Mouse (Mus musculus) thymus, adult 2 months (tissue): ENCODE data around the gene Tfcp2. TPM values are rescaled to one million over a fixed set of nuclear protein-coding genes. Genes with fewer than 3 reads are reported as not detected.

Experiments
- DNase-seq: peaks from one replicate; pipeline ENCODE4 v3.0.0; 2021
- H3K27ac ChIP-seq: fragments of 200-500 bp; 2 replicates; pipeline ENCODE4 v1.5.1; 2012; ENCODE audit warnings: low read length, control low read depth; ENCODE audit not compliant: control insufficient read depth, insufficient read depth
- H3K27me3 ChIP-seq: fragments of 200-500 bp; 2 replicates; pipeline ENCODE4 v1.6.1; 2012; ENCODE audit warnings: mild to moderate bottlenecking, low read length, moderate library complexity, mixed read lengths; ENCODE audit not compliant: control insufficient read depth, insufficient read depth
- H3K36me3 ChIP-seq: fragments of 200-500 bp; 2 replicates; pipeline ENCODE4 v1.6.1; 2012; ENCODE audit warnings: mild to moderate bottlenecking, low read length, moderate library complexity; ENCODE audit not compliant: control insufficient read depth, insufficient read depth
- H3K4me1 ChIP-seq: fragments of 200-500 bp; replicated peaks from 2 replicates; pipeline ENCODE4 v1.6.1; 2012; ENCODE audit warnings: low read length; ENCODE audit not compliant: control insufficient read depth, insufficient read depth
- H3K4me3 ChIP-seq: fragments of 200-500 bp; 2 replicates; pipeline ENCODE4 v1.5.1; 2012; ENCODE audit warnings: mild to moderate bottlenecking, low read length, control low read depth, moderate library complexity; ENCODE audit not compliant: control insufficient read depth, insufficient read depth
- CTCF ChIP-seq: fragments of 200-500 bp; IDR thresholded peaks from 2 replicates; pipeline ENCODE4 v1.5.1; 2012; ENCODE audit warnings: mild to moderate bottlenecking, control low read depth, low read length, moderate library complexity, borderline replicate concordance; ENCODE audit not compliant: control insufficient read depth, poor library complexity, insufficient read depth; ENCODE audit errors: extremely low read depth
- POLR2A ChIP-seq: fragments of 200-500 bp; IDR thresholded peaks from 2 replicates; pipeline ENCODE4 v1.6.1; 2012; ENCODE audit warnings: mild to moderate bottlenecking, low read length, control low read depth, moderate library complexity; ENCODE audit not compliant: control insufficient read depth, poor library complexity, insufficient read depth; ENCODE audit errors: extremely low read depth
- WGBS: fragments of 180-500 bp; shearing (Covaris S2); methylation state at CpG from one replicate; pipeline ENCODE4 v1.1.7; 2018; 5-methylcytosine and 5-hydroxymethylcytosine counted together
- polyA plus RNA-seq: library from polyadenylated mRNA; depleted of rRNA; stranded (reverse); fragments of >200 nt; gene quantifications from 2 replicates; pipeline ENCODE4 v1.2.3, GENCODE M21; 2012

Gene Tfcp2
- polyA plus RNA-seq, 1 experiment: 8.2 TPM

DNA sequence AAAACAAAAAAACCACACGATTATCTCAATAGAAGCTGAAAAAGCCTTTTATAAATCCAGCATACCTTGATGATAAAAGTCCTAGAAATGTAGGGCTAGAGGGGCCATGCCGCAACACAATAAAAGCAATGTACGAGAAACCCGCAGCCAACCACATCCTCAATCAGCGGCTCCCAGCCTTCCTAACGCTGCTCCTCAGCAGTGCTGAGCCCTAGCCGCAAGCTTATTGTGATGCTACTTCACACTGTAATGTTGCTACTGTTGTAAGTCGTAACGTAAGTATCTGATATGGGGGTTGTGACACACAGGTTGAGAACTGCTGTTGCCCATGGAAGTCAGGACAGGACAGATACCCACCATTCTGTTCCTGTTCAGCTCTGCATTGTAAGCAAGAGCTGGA is 12.4 kb downstream of the Tfcp2 start:
- peaks cover 4% of the 10 kb centered on the region; the same call in 1 of the 2 replicates for H3K4me1 ChIP-seq
- WGBS: 55% methylated on average over 9 of the region's 9 CpGs
- no peak for TF ChIP-seq CTCF
- TF ChIP-seq POLR2A: no peak
- no peaks in the 10 kb centered on the region for H3K36me3 ChIP-seq
- no peak overlapping the region for H3K27ac ChIP-seq
- no peaks in the 10 kb centered on the region for H3K27me3 ChIP-seq
- H3K4me3 ChIP-seq: no peak overlapping the region
- DNase-seq: no peak

DNA sequence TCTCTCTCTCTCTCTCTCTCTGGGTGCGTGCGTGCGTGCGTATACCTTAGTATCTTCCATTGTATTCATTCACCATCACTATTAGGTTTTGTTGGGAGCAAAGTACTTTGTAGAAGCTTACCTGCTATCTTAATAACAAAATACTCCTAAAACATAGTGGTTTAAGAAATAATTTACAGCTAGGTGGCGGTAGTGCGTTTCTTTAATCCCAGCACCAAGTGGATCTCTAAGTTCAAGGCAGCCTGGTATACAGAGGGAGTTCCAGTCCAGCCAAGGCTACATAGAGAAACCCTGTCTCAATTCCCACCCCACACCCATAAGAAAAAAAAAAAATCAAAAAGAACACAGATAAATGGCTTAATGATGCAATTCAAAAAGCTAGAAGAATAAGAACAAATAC is 13.9 kb downstream of the Tfcp2 start:
- H3K27me3 ChIP-seq: no peaks in the 10 kb centered on the region
- no peak overlapping the region for H3K4me3 ChIP-seq
- TF ChIP-seq CTCF: no peak
- no peak for TF ChIP-seq POLR2A
- peak; percentile 43 for DNase-seq
- peaks cover 4% of the 10 kb centered on the region; the same call in 1 of the 2 replicates for H3K4me1 ChIP-seq
- WGBS: 86% methylated on average over 6 of the region's 6 CpGs
- no peaks in the 10 kb centered on the region for H3K36me3 ChIP-seq
- H3K27ac ChIP-seq: no peak overlapping the region

DNA sequence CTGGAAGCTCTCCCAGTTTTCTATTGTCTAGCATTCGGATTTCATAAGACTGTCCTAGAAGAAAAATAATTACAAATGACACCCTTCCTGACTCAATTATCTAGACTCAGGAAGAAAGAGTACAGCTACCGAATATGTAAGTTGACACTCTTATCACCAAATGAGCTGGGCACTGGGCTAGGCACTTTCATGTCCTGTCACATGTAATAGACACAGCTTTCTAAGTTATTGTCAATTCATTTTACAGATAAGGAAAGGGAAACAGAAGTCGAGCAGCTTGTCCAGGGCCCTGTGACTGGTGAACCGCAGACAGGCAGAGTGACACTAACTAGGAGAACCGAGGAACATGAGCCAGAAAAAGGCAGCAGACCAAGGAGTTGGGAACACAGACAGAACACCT is 23.9 kb downstream of the Tfcp2 start:
- WGBS: 93% methylated on average over 5 of the region's 5 CpGs
- H3K4me1 ChIP-seq: no peaks in the 10 kb centered on the region
- no peak overlapping the region for H3K4me3 ChIP-seq
- no peak overlapping the region for H3K27ac ChIP-seq
- DNase-seq: no peak
- no peaks in the 10 kb centered on the region for H3K36me3 ChIP-seq
- H3K27me3 ChIP-seq: no peaks in the 10 kb centered on the region; the same call in 1 of the 2 replicates
- no peak for TF ChIP-seq CTCF
- TF ChIP-seq POLR2A: no peak

DNA sequence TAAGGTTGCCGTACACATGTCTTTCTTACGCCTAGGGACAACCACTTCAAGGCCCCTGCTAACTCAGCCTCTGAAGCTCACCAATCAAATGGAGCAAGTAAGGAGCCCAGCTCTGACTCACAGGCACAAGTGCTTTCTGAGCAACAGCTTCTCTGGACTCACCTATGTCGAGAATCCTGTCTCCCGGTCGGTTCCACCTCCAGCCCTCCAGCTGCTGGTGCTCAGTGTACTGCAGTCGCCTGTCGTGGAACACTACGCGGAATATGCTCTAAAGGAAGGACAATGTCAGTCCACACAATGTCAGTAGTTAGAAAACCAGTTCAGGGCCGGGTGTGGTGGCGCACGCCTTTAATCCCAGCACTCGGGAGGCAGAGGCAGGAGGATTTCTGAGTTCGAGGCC is 26.4 kb downstream of the Tfcp2 start:
- Histone ChIP-seq H3K27ac (no peak overlapping the region), H3K4me1 (no peaks in the 10 kb centered on the region), H3K27me3 (no peaks in the 10 kb centered on the region; the same call in 1 of the 2 replicates), H3K36me3 (no peaks in the 10 kb centered on the region), H3K4me3 (no peak overlapping the region)
- no peak for TF ChIP-seq CTCF
- DNase-seq: no peak
- WGBS: 96% methylated on average over 14 of the region's 14 CpGs

DNA sequence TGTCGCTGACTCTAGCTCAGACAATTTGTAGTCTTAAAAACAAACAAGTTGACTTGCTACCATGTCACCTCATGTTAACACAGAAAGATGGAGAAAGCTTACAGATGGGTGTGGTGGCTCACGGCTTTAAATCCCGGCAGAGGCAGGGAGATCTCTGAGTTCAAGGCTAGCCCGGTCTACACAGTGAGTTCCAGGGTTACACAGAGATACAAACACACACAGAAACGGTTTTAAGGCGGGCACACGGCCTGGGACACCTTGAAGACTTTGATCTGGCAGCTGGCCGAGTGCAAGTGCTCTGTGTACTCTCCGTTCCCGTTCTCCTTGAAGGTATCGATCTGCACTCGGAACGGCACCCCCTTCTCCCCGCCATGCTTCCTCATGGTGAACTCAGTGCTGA is 31.5 kb downstream of the Tfcp2 start:
- WGBS: 96% methylated on average over 14 of the region's 14 CpGs
- no peak for TF ChIP-seq CTCF
- no peaks in the 10 kb centered on the region; the same call in 1 of the 2 replicates for H3K27me3 ChIP-seq
- no peaks in the 10 kb centered on the region for H3K36me3 ChIP-seq
- H3K4me3 ChIP-seq: no peak overlapping the region
- DNase-seq: no peak
- no peaks in the 10 kb centered on the region for H3K4me1 ChIP-seq
- H3K27ac ChIP-seq: no peak overlapping the region

DNA sequence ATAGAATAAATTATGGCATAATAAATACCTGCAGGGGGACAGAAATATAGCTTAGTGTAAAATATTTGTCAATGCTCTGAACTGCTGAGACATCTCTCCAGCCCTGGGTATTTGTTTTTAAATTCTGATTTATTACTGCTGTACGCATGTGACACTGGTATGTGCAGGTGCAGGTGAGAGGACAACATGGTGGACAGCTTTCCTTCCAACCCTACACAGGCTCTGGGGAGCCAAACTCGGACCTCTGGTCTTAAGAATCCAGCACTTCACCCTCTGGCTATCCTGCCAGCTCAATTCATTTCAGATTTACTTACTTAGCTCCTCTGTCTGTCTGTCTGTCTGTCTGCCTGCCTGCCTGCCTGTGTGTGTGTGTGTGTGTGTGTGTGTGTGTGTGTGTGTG is 36.7 kb downstream of the Tfcp2 start:
- TF ChIP-seq POLR2A: no peak
- TF ChIP-seq CTCF: no peak
- Histone ChIP-seq H3K4me3 (no peak overlapping the region), H3K4me1 (no peaks in the 10 kb centered on the region), H3K27ac (no peak overlapping the region), H3K27me3 (no peaks in the 10 kb centered on the region), H3K36me3 (peaks cover 4% of the 10 kb centered on the region; the same call in 1 of the 2 replicates)
- 93% methylated on average over 2 of the region's 2 CpGs for WGBS
- DNase-seq: no peak

DNA sequence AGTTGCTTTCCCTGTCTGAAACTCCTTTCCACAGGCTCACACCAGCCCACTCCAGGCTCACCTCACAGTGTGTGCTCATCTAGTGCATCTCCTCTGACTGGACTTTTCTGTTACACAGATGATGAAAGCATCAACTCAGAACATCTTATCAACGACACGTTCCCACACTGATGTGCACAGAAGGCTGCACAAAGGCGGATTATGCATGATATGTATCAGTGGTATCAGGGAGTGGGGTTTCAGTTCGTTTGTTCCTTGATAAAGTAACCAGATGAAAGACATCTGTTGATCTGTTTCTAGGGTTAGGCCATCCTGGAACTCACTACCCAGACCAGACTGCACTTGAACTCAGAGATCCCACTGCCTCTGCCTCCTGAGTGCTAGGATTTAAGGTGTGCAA is 38.4 kb downstream of the Tfcp2 start:
- no peaks in the 10 kb centered on the region for H3K27me3 ChIP-seq
- no peak overlapping the region for H3K4me3 ChIP-seq
- no peaks in the 10 kb centered on the region for H3K4me1 ChIP-seq
- no peak overlapping the region for H3K27ac ChIP-seq
- H3K36me3 ChIP-seq: peaks cover 4% of the 10 kb centered on the region; the same call in 1 of the 2 replicates
- DNase-seq: no peak
- TF ChIP-seq POLR2A: no peak
- WGBS: 87% methylated on average over 4 of the region's 4 CpGs
